Mouse (Mus musculus): ENCODE data around the gene Gimap4. TPM values are rescaled to one million over a fixed set of nuclear protein-coding genes. Genes with fewer than 3 reads are reported as not detected.

The Gimap4 gene
- total and polyA plus RNA-seq, 3 experiments: 0.12 to 0.25 TPM; not detected in 1

- TF ChIP-seq ZC3H11A (IDR thresholded peaks at IDR 0.05; ENCODE audit: low read depth, low read length) (no peak), BHLHE40 (IDR thresholded peaks at IDR 0.05; ENCODE audit: borderline replicate concordance, low read depth, low read length) (no peak), MYC (IDR thresholded peaks at IDR 0.05; ENCODE audit: low read depth, low read length) (no peak), GABPA (IDR thresholded peaks at IDR 0.05; ENCODE audit: low read depth, low read length) (no peak)
- no peaks in the 10 kb centered on the region for H3K36me3 ChIP-seq (ENCODE audit: control insufficient read depth in 1 of 2, insufficient read depth in 2 of 2, low read length in 2 of 2)
- H3K27ac ChIP-seq (ENCODE audit: control insufficient read depth, low read depth, low read length): no peak overlapping the region
These were observed 35.6 kb upstream of the Gimap4 start for GRCm38 (mm10) chr6:48648779-48649178.

GRCm38 (mm10) chr6:48650041-48650440 is 34.3 kb upstream of the Gimap4 start:
- TF ChIP-seq CHD1 (IDR thresholded peaks at IDR 0.05; ENCODE audit: low read depth, low read length) (no peak), CTCF (IDR thresholded peaks at IDR 0.05 in 2 of 3, conservative IDR thresholded peaks at IDR 0.05 in 1 of 3; ENCODE audit: control insufficient read depth in 1 of 3, insufficient read depth in 1 of 3, low read depth in 2 of 3, low read length in 3 of 3, poor library complexity in 1 of 3, severe bottlenecking in 1 of 3) (no peak), MAFK (IDR thresholded peaks at IDR 0.05; ENCODE audit: borderline replicate concordance, low read depth, low read length) (no peak), MYB (IDR thresholded peaks at IDR 0.05; ENCODE audit: low read depth, low read length) (no peak), KAT2A (conservative IDR thresholded peaks at IDR 0.05; ENCODE audit: low read depth, low read length) (no peak), POLR2AphosphoS2 (IDR thresholded peaks at IDR 0.05; ENCODE audit: low read length) (no peak), JUND (IDR thresholded peaks at IDR 0.05; ENCODE audit: low read depth, low read length) (no peak), MEF2A (IDR thresholded peaks at IDR 0.05; ENCODE audit: extremely low read depth, insufficient replicate concordance, low read depth, low read length, poor library complexity, severe bottlenecking) (no peak), ZC3H11A (IDR thresholded peaks at IDR 0.05; ENCODE audit: low read depth, low read length) (no peak), TAL1 (IDR thresholded peaks at IDR 0.05; ENCODE audit: low read length) (no peak), POLR2A (IDR thresholded peaks at IDR 0.05; ENCODE audit: control insufficient read depth in 1 of 2, insufficient read depth in 1 of 2, low read depth in 1 of 2, low read length in 2 of 2, poor library complexity in 1 of 2) (no peak)
- Histone ChIP-seq H3K27me3 (ENCODE audit: control insufficient read depth in 1 of 2, insufficient read depth in 2 of 2, low read length in 2 of 2) (no peaks in the 10 kb centered on the region; a peak in 1 of 4 replicates), H3K4me1 (ENCODE audit: control insufficient read depth in 1 of 2, insufficient read depth in 2 of 2, low read length in 2 of 2) (no peaks in the 10 kb centered on the region), H3K9me3 (replicated peaks; ENCODE audit: insufficient read depth, low read length) (no peaks in the 10 kb centered on the region), H3K9ac (ENCODE audit: control insufficient read depth, low read depth, low read length, poor library complexity, severe bottlenecking) (no peak overlapping the region), H3K4me3 (ENCODE audit: control insufficient read depth in 1 of 2, insufficient read depth in 1 of 2, low read depth in 2 of 2, low read length in 2 of 2) (no peak overlapping the region), H3K79me2 (ENCODE audit: control insufficient read depth, insufficient read depth, low read length, poor library complexity) (no peaks in the 10 kb centered on the region), H3K27ac (ENCODE audit: control insufficient read depth, low read depth, low read length) (no peak overlapping the region), H3K36me3 (ENCODE audit: control insufficient read depth in 1 of 2, insufficient read depth in 2 of 2, low read length in 2 of 2) (no peaks in the 10 kb centered on the region)
- DNase-seq (ENCODE audit: low read depth, low spot score): no peak

More at GRCm38 (mm10) chr6:48648779-48649178, 35.6 kb upstream of the Gimap4 start:
- DNase-seq (ENCODE audit: low read depth, low spot score): no peak
- Histone ChIP-seq H3K9ac (ENCODE audit: control insufficient read depth, low read depth, low read length, poor library complexity, severe bottlenecking) (no peak overlapping the region), H3K79me2 (ENCODE audit: control insufficient read depth, insufficient read depth, low read length, poor library complexity) (no peaks in the 10 kb centered on the region), H3K27me3 (ENCODE audit: control insufficient read depth in 1 of 2, insufficient read depth in 2 of 2, low read length in 2 of 2) (no peaks in the 10 kb centered on the region; a peak in 1 of 4 replicates), H3K4me3 (ENCODE audit: control insufficient read depth in 1 of 2, insufficient read depth in 1 of 2, low read depth in 2 of 2, low read length in 2 of 2) (no peak overlapping the region), H3K9me3 (replicated peaks; ENCODE audit: insufficient read depth, low read length) (no peaks in the 10 kb centered on the region), H3K4me1 (ENCODE audit: control insufficient read depth in 1 of 2, insufficient read depth in 2 of 2, low read length in 2 of 2) (no peaks in the 10 kb centered on the region)

- no peak overlapping the region for H3K27ac ChIP-seq (ENCODE audit: control insufficient read depth, low read depth, low read length)
- H3K36me3 ChIP-seq (ENCODE audit: control insufficient read depth in 1 of 2, insufficient read depth in 2 of 2, low read length in 2 of 2): no peaks in the 10 kb centered on the region
- H3K4me1 ChIP-seq (ENCODE audit: control insufficient read depth in 1 of 2, insufficient read depth in 2 of 2, low read length in 2 of 2): no peaks in the 10 kb centered on the region
- H3K4me3 ChIP-seq (ENCODE audit: control insufficient read depth in 1 of 2, insufficient read depth in 1 of 2, low read depth in 2 of 2, low read length in 2 of 2): no peak overlapping the region
- H3K27me3 ChIP-seq (ENCODE audit: control insufficient read depth in 1 of 2, insufficient read depth in 2 of 2, low read length in 2 of 2): no peaks in the 10 kb centered on the region; a peak in 2 of 4 replicates
- TF ChIP-seq EP300 (IDR thresholded peaks at IDR 0.05; ENCODE audit: low read depth in 1 of 2, low read length in 2 of 2) (no peak), NRF1 (IDR thresholded peaks at IDR 0.05; ENCODE audit: insufficient read depth, low read depth, low read length, poor library complexity, severe bottlenecking) (no peak), ZMIZ1 (IDR thresholded peaks at IDR 0.05; ENCODE audit: low read depth, low read length) (no peak), ETS1 (IDR thresholded peaks at IDR 0.05; ENCODE audit: low read depth, low read length) (no peak), SIN3A (IDR thresholded peaks at IDR 0.05; ENCODE audit: low read length) (no peak)
- no peaks in the 10 kb centered on the region for H3K79me2 ChIP-seq (ENCODE audit: control insufficient read depth, insufficient read depth, low read length, poor library complexity)
- no peak overlapping the region for H3K9ac ChIP-seq (ENCODE audit: control insufficient read depth, low read depth, low read length, poor library complexity, severe bottlenecking)
- H3K9me3 ChIP-seq (replicated peaks; ENCODE audit: insufficient read depth, low read length): no peaks in the 10 kb centered on the region
- DNase-seq (ENCODE audit: low read depth, low spot score): no peak
These were observed 25.6 kb upstream of the Gimap4 start for GRCm38 (mm10) chr6:48658721-48659120.

All from MEL (cell line).